Mouse (Mus musculus): ENCODE results near the gene Samm50. TPM values are rescaled to one million over a fixed set of nuclear protein-coding genes. Genes with fewer than 3 reads are reported as not detected.
A peak's percentile ranks its signal among the peaks of the same experiment; 100 is the strongest.

Samm50 gene
- polyA plus RNA-seq, 1 experiment from 2014 or later, result 64.5 TPM

- Histone ChIP-seq H3K4me1 (ENCODE audit: control insufficient read depth, low read depth, low read length) (peaks cover 19% of the 10 kb centered on the region), H3K9ac (ENCODE audit: low read depth, low read length) (no peak overlapping the region), H3K4me2 (ENCODE audit: low read depth, low read length) (no peak overlapping the region), H3K9me3 (replicated peaks; ENCODE audit: control insufficient read depth, low read length) (no peaks in the 10 kb centered on the region), H3K27me3 (ENCODE audit: control insufficient read depth, insufficient read depth, low read depth, low read length) (no peaks in the 10 kb centered on the region; the same call in 1 of the 2 replicates), H3K4me3 (ENCODE audit: low read depth, low read length) (no peak overlapping the region), H3K27ac (ENCODE audit: low read length) (no peak overlapping the region), H3K36me3 (ENCODE audit: control insufficient read depth, insufficient read depth) (no peaks in the 10 kb centered on the region)
- WGBS (ENCODE audit: insufficient replicate concordance), result 81% methylated on average over 15 of the region's 15 CpGs
- no peak for ATAC-seq (ENCODE audit: low read depth)
These were observed 34.9 kb downstream of the Samm50 start for GRCm38 (mm10) chr15:84226918-84227317.

GRCm38 (mm10) chr15:84230661-84231060 is 38.6 kb downstream of the Samm50 start:
- WGBS (ENCODE audit: insufficient replicate concordance), result 14% methylated on average over 5 of the region's 5 CpGs

GRCm38 (mm10) chr15:84231113-84231712 is 39.2 kb downstream of the Samm50 start:
- Histone ChIP-seq H3K36me3 (ENCODE audit: control insufficient read depth, insufficient read depth) (no peaks in the 10 kb centered on the region; the same call in 1 of the 2 replicates), H3K27ac (ENCODE audit: low read length) (peak overlapping the region; percentile 89), H3K4me1 (ENCODE audit: control insufficient read depth, low read depth, low read length) (peaks cover 28% of the 10 kb centered on the region), H3K4me3 (ENCODE audit: low read depth, low read length) (peak overlapping the region; percentile 77), H3K4me2 (ENCODE audit: low read depth, low read length) (peak overlapping the region; percentile 96), H3K27me3 (ENCODE audit: control insufficient read depth, insufficient read depth, low read depth, low read length) (no peaks in the 10 kb centered on the region; the same call in 1 of the 2 replicates), H3K9ac (ENCODE audit: low read depth, low read length) (peak overlapping the region; percentile 73), H3K9me3 (replicated peaks; ENCODE audit: control insufficient read depth, low read length) (no peaks in the 10 kb centered on the region)
- 1% methylated on average over 16 of the region's 16 CpGs for WGBS (ENCODE audit: insufficient replicate concordance)
- ATAC-seq (ENCODE audit: low read depth), result peak; percentile 87

More at GRCm38 (mm10) chr15:84230661-84231060, 38.6 kb downstream of the Samm50 start:
- Histone ChIP-seq H3K36me3 (ENCODE audit: control insufficient read depth, insufficient read depth) (no peaks in the 10 kb centered on the region; the same call in 1 of the 2 replicates), H3K27me3 (ENCODE audit: control insufficient read depth, insufficient read depth, low read depth, low read length) (no peaks in the 10 kb centered on the region; the same call in 1 of the 2 replicates), H3K4me2 (ENCODE audit: low read depth, low read length) (peak overlapping the region; percentile 96), H3K4me1 (ENCODE audit: control insufficient read depth, low read depth, low read length) (peaks cover 28% of the 10 kb centered on the region), H3K27ac (ENCODE audit: low read length) (peak overlapping the region; percentile 89), H3K4me3 (ENCODE audit: low read depth, low read length) (peak overlapping the region; percentile 77), H3K9ac (ENCODE audit: low read depth, low read length) (peak overlapping the region; percentile 73), H3K9me3 (replicated peaks; ENCODE audit: control insufficient read depth, low read length) (no peaks in the 10 kb centered on the region)
- ATAC-seq (ENCODE audit: low read depth), result peak; percentile 70

GRCm38 (mm10) chr15:84231721-84232561 is 39.9 kb downstream of the Samm50 start, which contains the start of gene Parvb:
TSS of gene Parvb (plus strand) at chr15:84232043.
- ATAC-seq (ENCODE audit: low read depth), result peak; percentile 71
- H3K9me3 ChIP-seq (replicated peaks; ENCODE audit: control insufficient read depth, low read length), result no peaks in the 10 kb centered on the region
- peaks cover 28% of the 10 kb centered on the region for H3K4me1 ChIP-seq (ENCODE audit: control insufficient read depth, low read depth, low read length)
- 2% methylated on average over 52 of the region's 53 CpGs for WGBS (ENCODE audit: insufficient replicate concordance)
- peak within 1 kb of the TSS; percentile 77 for H3K4me3 ChIP-seq (ENCODE audit: low read depth, low read length)
- H3K4me2 ChIP-seq (ENCODE audit: low read depth, low read length), result peak within 1 kb of the TSS; percentile 96
- peak within 1 kb of the TSS; percentile 89 for H3K27ac ChIP-seq (ENCODE audit: low read length)
- no peaks in the 10 kb centered on the region; the same call in 1 of the 2 replicates for H3K36me3 ChIP-seq (ENCODE audit: control insufficient read depth, insufficient read depth)
- H3K27me3 ChIP-seq (ENCODE audit: control insufficient read depth, insufficient read depth, low read depth, low read length), result no peaks in the 10 kb centered on the region; the same call in 1 of the 2 replicates
- peak within 1 kb of the TSS; percentile 73 for H3K9ac ChIP-seq (ENCODE audit: low read depth, low read length)

GRCm38 (mm10) chr15:84232609-84233008 is 40.6 kb downstream of the Samm50 start:
- Histone ChIP-seq H3K4me3 (ENCODE audit: low read depth, low read length) (peak overlapping the region; percentile 77), H3K27me3 (ENCODE audit: control insufficient read depth, insufficient read depth, low read depth, low read length) (no peaks in the 10 kb centered on the region; the same call in 1 of the 2 replicates), H3K9me3 (replicated peaks; ENCODE audit: control insufficient read depth, low read length) (no peaks in the 10 kb centered on the region), H3K27ac (ENCODE audit: low read length) (peak overlapping the region; percentile 89), H3K4me2 (ENCODE audit: low read depth, low read length) (peak overlapping the region; percentile 96), H3K36me3 (ENCODE audit: control insufficient read depth, insufficient read depth) (no peaks in the 10 kb centered on the region; the same call in 1 of the 2 replicates), H3K9ac (ENCODE audit: low read depth, low read length) (peak overlapping the region; percentile 73), H3K4me1 (ENCODE audit: control insufficient read depth, low read depth, low read length) (peaks cover 28% of the 10 kb centered on the region)
- 36% methylated on average over 8 of the region's 8 CpGs for WGBS (ENCODE audit: insufficient replicate concordance)
- ATAC-seq (ENCODE audit: low read depth), result no peak

GRCm38 (mm10) chr15:84234794-84235581 is 42.9 kb downstream of the Samm50 start:
- no peak overlapping the region for H3K27ac ChIP-seq (ENCODE audit: low read length)
- no peak for ATAC-seq (ENCODE audit: low read depth)
- no peaks in the 10 kb centered on the region; the same call in none of the 2 replicates for H3K27me3 ChIP-seq (ENCODE audit: control insufficient read depth, insufficient read depth, low read depth, low read length)
- H3K4me3 ChIP-seq (ENCODE audit: low read depth, low read length), result no peak overlapping the region
- peaks cover 38% of the 10 kb centered on the region for H3K4me1 ChIP-seq (ENCODE audit: control insufficient read depth, low read depth, low read length)
- H3K4me2 ChIP-seq (ENCODE audit: low read depth, low read length), result no peak overlapping the region
- H3K9ac ChIP-seq (ENCODE audit: low read depth, low read length), result no peak overlapping the region
- H3K36me3 ChIP-seq (ENCODE audit: control insufficient read depth, insufficient read depth), result no peaks in the 10 kb centered on the region; the same call in 1 of the 2 replicates
- WGBS (ENCODE audit: insufficient replicate concordance), result 66% methylated on average over 7 of the region's 7 CpGs
- no peaks in the 10 kb centered on the region for H3K9me3 ChIP-seq (replicated peaks; ENCODE audit: control insufficient read depth, low read length)

- no peaks in the 10 kb centered on the region; the same call in 1 of the 2 replicates for H3K36me3 ChIP-seq (ENCODE audit: control insufficient read depth, insufficient read depth)
- peaks cover 31% of the 10 kb centered on the region for H3K4me1 ChIP-seq (ENCODE audit: control insufficient read depth, low read depth, low read length)
- WGBS (ENCODE audit: insufficient replicate concordance), result 33% methylated on average over 7 of the region's 7 CpGs
- H3K4me2 ChIP-seq (ENCODE audit: low read depth, low read length), result no peak overlapping the region
- no peak overlapping the region for H3K4me3 ChIP-seq (ENCODE audit: low read depth, low read length)
- no peak for ATAC-seq (ENCODE audit: low read depth)
- no peak overlapping the region for H3K27ac ChIP-seq (ENCODE audit: low read length)
- no peaks in the 10 kb centered on the region; the same call in none of the 2 replicates for H3K27me3 ChIP-seq (ENCODE audit: control insufficient read depth, insufficient read depth, low read depth, low read length)
- no peak overlapping the region for H3K9ac ChIP-seq (ENCODE audit: low read depth, low read length)
- H3K9me3 ChIP-seq (replicated peaks; ENCODE audit: control insufficient read depth, low read length), result no peaks in the 10 kb centered on the region
These were observed 43.6 kb downstream of the Samm50 start for GRCm38 (mm10) chr15:84235646-84236045.

- Histone ChIP-seq H3K4me1 (ENCODE audit: control insufficient read depth, low read depth, low read length) (peaks cover 9% of the 10 kb centered on the region), H3K27me3 (ENCODE audit: control insufficient read depth, insufficient read depth, low read depth, low read length) (no peaks in the 10 kb centered on the region; the same call in 1 of the 2 replicates), H3K36me3 (ENCODE audit: control insufficient read depth, insufficient read depth) (no peaks in the 10 kb centered on the region; the same call in 1 of the 2 replicates), H3K9ac (ENCODE audit: low read depth, low read length) (no peak overlapping the region; the same call in 1 of the 2 replicates), H3K27ac (ENCODE audit: low read length) (no peak overlapping the region), H3K4me2 (ENCODE audit: low read depth, low read length) (no peak overlapping the region), H3K4me3 (ENCODE audit: low read depth, low read length) (no peak overlapping the region), H3K9me3 (replicated peaks; ENCODE audit: control insufficient read depth, low read length) (no peaks in the 10 kb centered on the region)
- ATAC-seq (ENCODE audit: low read depth), result no peak
- WGBS (ENCODE audit: insufficient replicate concordance), result 63% methylated on average over 15 of the region's 15 CpGs
These were observed 46.5 kb downstream of the Samm50 start for GRCm38 (mm10) chr15:84238552-84238951.
